Mouse (Mus musculus) layer of hippocampus, adult 9-10 months (tissue): ENCODE measurements around the gene Aplp1.

Experiments
- DNase-seq: peaks from one replicate; pipeline ENCODE4 v3.0.0; 2022; ENCODE audit warnings: low spot score

The Aplp1 gene

GRCm38 (mm10) chr7:30450241-30450640, 4.9 kb upstream of the Aplp1 start:
- no peak for DNase-seq

- DNase-seq: no peak
These were observed 973 bp downstream of the Aplp1 start for GRCm38 (mm10) chr7:30444154-30444970.

GRCm38 (mm10) chr7:30443696-30444095, 1.6 kb downstream of the Aplp1 start:
- no peak for DNase-seq

GRCm38 (mm10) chr7:30440697-30441096, 4.6 kb downstream of the Aplp1 start:
- DNase-seq: no peak

GRCm38 (mm10) chr7:30439734-30440133, 5.6 kb downstream of the Aplp1 start:
- no peak for DNase-seq

GRCm38 (mm10) chr7:30436879-30437278, 8.5 kb downstream of the Aplp1 start:
- DNase-seq: no peak

- no peak for DNase-seq
These were observed 10.2 kb downstream of the Aplp1 start for GRCm38 (mm10) chr7:30435156-30435555.

GRCm38 (mm10) chr7:30434701-30435100, 10.6 kb downstream of the Aplp1 start:
- DNase-seq: no peak

- no peak for DNase-seq
These were observed 11.1 kb downstream of the Aplp1 start for GRCm38 (mm10) chr7:30434238-30434637.

GRCm38 (mm10) chr7:30431793-30432192, 13.5 kb downstream of the Aplp1 start:
- peak; percentile 90 for DNase-seq

GRCm38 (mm10) chr7:30430191-30430590, 15.1 kb downstream of the Aplp1 start:
- no peak for DNase-seq

GRCm38 (mm10) chr7:30429327-30429726, 16.0 kb downstream of the Aplp1 start:
- DNase-seq: no peak

- DNase-seq: no peak
These were observed 22.2 kb downstream of the Aplp1 start for GRCm38 (mm10) chr7:30423071-30423641.

- no peak for DNase-seq
These were observed 22.8 kb downstream of the Aplp1 start for GRCm38 (mm10) chr7:30422560-30422959.

GRCm38 (mm10) chr7:30421890-30422435, 23.4 kb downstream of the Aplp1 start:
- DNase-seq: peak; percentile 59

GRCm38 (mm10) chr7:30421175-30421889, 24.0 kb downstream of the Aplp1 start, which contains the start of gene Nfkbid:
Gene Nfkbid (plus strand): TSS chr7:30421732.
- DNase-seq: no peak

GRCm38 (mm10) chr7:30420673-30421072, 24.7 kb downstream of the Aplp1 start:
- DNase-seq: no peak

GRCm38 (mm10) chr7:30419561-30420499, 25.5 kb downstream of the Aplp1 start, which contains the start of gene Hcst:
Gene Hcst (minus strand): TSS chr7:30419854.
- DNase-seq: no peak

GRCm38 (mm10) chr7:30417856-30418255, 27.5 kb downstream of the Aplp1 start:
- no peak for DNase-seq

- no peak for DNase-seq
These were observed 31.7 kb downstream of the Aplp1 start, which contains the start of gene Tyrobp for GRCm38 (mm10) chr7:30413596-30413995. Gene Tyrobp (plus strand): TSS chr7:30413760.

- DNase-seq: no peak
These were observed 32.6 kb downstream of the Aplp1 start for GRCm38 (mm10) chr7:30412735-30413147.
